Mouse (Mus musculus): ENCODE measurements around the gene Rnf180. TPM values are rescaled to one million over a fixed set of nuclear protein-coding genes. Genes with fewer than 3 reads are reported as not detected.
"Not testable (repeated sequence)": the region's sequence is repeated elsewhere in the genome, so short reads cannot be mapped to it uniquely, and the experiment has no call there.

The Rnf180 gene
- 18.7 and 21.7 TPM in 2 replicates for polyA plus RNA-seq (2012; rRNA removed)

DNA sequence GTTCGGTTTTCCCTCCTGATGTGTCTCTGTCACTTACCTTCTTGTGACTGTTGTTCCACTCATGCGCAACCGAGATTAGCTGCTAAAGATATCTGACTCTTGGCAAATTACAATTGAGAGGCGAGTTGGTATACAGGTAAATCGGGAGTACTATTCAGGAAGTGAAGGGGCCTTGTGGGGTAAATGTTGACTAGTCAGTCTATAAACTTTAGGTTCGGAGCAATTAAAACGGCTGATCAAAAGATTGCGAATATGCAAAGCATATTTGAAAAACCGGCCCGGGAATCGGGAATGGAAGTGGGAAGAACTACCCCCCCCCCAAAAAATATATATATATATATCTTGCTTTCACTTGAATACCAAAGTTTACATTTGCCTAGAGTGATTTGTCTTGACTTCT, at the start of gene Rnf180:
Rnf180 (minus strand) TSS at position 101 of the 400 bp plus-strand sequence.
- TF ChIP-seq CTCF (IDR thresholded peaks at IDR 0.05; ENCODE audit: borderline replicate concordance, extremely low read depth, insufficient read depth, insufficient read length), result no peak
- TF ChIP-seq POLR2A (IDR thresholded peaks at IDR 0.05; ENCODE audit: borderline replicate concordance, extremely low read depth, insufficient read depth, insufficient read length, poor library complexity, severe bottlenecking), result no peak

DNA sequence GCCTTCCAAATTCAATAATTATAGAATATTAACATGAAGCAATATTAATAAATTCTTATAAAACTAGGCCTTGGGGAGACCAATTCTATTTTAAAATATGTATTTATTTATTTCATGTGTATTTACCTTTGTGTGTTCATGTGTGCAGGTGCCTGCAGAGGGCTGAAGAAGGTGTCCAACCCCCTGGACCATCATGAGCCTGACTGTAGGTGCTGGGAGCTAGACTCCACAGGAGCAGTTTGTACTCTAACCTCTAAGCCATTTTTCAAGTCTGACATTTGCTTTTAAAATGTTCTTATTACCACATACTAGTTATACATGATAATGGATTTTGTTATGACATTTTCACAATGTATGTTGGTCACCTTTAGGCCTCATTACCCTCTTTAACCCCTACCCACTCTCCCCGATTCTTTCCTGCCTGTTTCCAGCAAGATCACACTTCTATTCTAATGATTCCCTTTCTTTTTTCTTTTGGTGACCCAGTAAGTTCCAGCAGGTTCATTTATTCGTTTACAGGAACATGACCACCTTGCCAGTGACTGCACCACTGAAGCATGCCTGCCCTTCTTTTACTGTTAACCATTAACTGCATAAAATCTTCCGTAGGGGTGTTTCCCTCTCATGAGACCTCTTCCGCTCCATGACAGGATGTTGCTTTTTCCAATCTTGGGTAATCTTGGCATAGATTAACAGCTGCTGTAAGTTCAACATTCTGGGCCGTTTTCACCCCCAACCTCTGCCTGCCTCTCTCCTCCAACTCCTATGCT, 36.8 kb upstream of the Rnf180 start:
- TF ChIP-seq CTCF (IDR thresholded peaks at IDR 0.05; ENCODE audit: borderline replicate concordance, extremely low read depth, insufficient read depth, insufficient read length), result no peak
- TF ChIP-seq POLR2A (IDR thresholded peaks at IDR 0.05; ENCODE audit: borderline replicate concordance, extremely low read depth, insufficient read depth, insufficient read length, poor library complexity, severe bottlenecking), result no peak
- no peak for DNase-seq (ENCODE audit: low read depth)

More for the DNA sequence above, at the start of gene Rnf180:
- DNase-seq (ENCODE audit: low read depth), result no peak

DNA sequence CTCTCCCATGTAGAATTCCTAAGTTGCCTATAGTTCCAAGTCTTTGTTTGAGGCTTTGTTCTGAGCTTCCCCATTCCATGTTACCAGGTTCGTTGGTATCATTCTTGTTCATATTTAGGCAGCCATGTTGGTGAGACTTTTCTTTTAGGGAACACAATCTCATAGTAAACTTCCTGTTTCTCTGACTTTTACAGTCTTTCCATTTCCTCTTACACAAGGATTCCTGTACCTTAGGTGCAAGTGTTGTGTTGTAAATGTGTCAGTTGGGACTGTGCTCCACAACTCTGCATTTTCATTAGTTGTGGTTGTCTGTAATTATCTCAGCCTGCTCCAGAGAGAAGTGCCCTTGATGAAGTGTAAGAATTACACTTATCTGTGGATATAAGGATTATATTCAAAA, 32.3 kb upstream of the Rnf180 start:
- TF ChIP-seq POLR2A (IDR thresholded peaks at IDR 0.05; ENCODE audit: borderline replicate concordance, extremely low read depth, insufficient read depth, insufficient read length, poor library complexity, severe bottlenecking), result no peak
- no peak for TF ChIP-seq CTCF (IDR thresholded peaks at IDR 0.05; ENCODE audit: borderline replicate concordance, extremely low read depth, insufficient read depth, insufficient read length)
- no peak for DNase-seq (ENCODE audit: low read depth)

DNA sequence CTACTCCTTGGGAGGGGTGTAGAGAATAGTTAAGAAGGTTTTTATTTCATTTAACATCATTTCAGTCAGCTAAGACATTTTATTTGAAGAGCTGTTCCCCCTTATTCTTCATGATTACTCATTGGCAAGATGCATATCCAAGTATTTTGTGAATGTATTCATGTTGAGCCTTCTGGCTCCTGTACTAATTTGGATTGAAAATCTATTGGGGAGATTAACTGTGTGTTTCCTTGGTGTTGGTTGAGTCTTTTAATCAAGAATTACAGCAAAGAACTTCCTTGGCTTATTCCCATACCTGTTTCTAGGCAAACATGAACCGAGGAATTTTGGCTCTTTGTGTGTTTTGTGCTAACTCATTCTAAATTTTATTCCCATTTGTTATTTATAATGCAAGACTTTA, 22.3 kb upstream of the Rnf180 start:
- no peak for TF ChIP-seq POLR2A (IDR thresholded peaks at IDR 0.05; ENCODE audit: borderline replicate concordance, extremely low read depth, insufficient read depth, insufficient read length, poor library complexity, severe bottlenecking)
- TF ChIP-seq CTCF (IDR thresholded peaks at IDR 0.05; ENCODE audit: borderline replicate concordance, extremely low read depth, insufficient read depth, insufficient read length), result no peak
- peak; percentile 60 for DNase-seq (ENCODE audit: low read depth)

DNA sequence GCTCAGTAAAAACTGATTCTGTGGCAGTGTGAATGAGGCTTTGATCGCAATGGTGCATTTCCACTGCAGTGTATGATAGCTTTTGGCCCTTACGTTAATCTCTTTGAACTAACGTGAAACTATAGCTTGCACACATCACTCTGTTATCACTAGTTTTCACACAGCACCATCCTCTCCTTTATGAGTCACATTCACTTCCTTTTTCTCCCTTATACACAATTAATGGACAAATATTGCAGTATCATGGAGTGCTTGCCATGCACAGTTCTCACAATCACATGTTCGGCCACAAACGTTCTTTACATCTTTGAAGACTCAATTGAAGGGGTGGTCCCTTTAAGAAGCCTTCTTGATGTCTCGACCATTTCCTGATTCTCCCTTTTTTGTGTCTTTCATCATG, 21.4 kb upstream of the Rnf180 start:
- TF ChIP-seq CTCF (IDR thresholded peaks at IDR 0.05; ENCODE audit: borderline replicate concordance, extremely low read depth, insufficient read depth, insufficient read length) (no peak), POLR2A (IDR thresholded peaks at IDR 0.05; ENCODE audit: borderline replicate concordance, extremely low read depth, insufficient read depth, insufficient read length, poor library complexity, severe bottlenecking) (no peak)
- DNase-seq (ENCODE audit: low read depth), result no peak

DNA sequence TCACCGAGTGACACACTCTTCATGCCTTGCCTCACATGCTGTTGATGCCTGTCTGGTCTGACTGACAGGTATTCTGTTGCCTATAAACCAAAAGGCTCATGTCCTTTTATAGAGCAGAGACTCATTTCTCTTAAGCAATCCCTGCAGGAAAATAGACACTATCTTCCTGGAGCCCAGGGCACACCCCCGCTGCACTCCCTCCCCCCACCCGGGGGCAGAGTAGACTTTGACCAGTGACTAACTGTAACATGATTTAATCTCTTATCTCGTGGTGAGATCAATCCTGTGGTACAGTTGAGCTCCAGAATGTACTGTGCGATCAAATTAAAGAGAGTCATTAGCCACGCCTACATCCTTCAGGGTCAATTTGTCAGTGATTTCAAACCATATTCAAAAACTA, 18.1 kb upstream of the Rnf180 start:
- TF ChIP-seq POLR2A (IDR thresholded peaks at IDR 0.05; ENCODE audit: borderline replicate concordance, extremely low read depth, insufficient read depth, insufficient read length, poor library complexity, severe bottlenecking) (no peak), CTCF (IDR thresholded peaks at IDR 0.05; ENCODE audit: borderline replicate concordance, extremely low read depth, insufficient read depth, insufficient read length) (no peak)
- no peak for DNase-seq (ENCODE audit: low read depth)

DNA sequence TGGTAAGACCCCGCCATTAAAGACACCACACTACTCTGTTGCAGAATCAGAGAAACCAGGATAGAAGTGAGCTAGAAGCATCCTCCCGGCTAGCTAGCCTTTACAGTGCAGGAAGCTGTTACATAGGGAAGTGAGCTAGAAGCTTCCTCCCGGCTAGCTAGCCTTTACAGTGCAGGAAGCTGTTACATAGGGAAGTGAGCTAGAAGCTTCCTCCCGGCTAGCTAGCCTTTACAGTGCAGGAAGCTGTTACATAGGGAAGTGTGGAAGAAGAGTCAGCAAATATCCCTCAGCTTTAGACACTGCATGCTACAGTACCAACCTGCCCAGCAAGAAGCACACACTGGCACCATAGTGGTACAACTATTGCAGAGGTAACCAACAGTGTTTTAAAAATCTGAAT, 15.9 kb upstream of the Rnf180 start:
- not testable (repeated sequence) for DNase-seq (ENCODE audit: low read depth)

DNA sequence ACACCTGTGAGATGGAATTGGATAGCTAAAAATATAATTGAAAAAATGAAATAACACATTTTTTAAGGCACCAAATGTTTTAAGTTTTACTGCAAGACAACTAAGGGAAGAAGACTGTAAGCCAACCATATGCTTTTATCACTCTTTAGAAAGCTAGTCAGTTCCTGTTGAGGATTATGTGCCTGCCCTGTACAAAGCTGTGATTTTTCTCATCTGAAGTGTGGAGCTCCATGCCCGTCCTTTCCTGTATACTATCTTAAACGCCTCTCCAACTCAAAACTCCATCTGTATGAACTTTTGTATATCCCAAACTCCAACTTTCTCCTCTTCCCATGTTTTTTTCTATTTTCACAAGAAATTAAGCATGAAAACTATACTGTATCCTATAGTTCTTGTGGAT, 10.9 kb upstream of the Rnf180 start:
- DNase-seq (ENCODE audit: low read depth), result no peak
- no peak for TF ChIP-seq POLR2A (IDR thresholded peaks at IDR 0.05; ENCODE audit: borderline replicate concordance, extremely low read depth, insufficient read depth, insufficient read length, poor library complexity, severe bottlenecking)
- TF ChIP-seq CTCF (IDR thresholded peaks at IDR 0.05; ENCODE audit: borderline replicate concordance, extremely low read depth, insufficient read depth, insufficient read length), result no peak

DNA sequence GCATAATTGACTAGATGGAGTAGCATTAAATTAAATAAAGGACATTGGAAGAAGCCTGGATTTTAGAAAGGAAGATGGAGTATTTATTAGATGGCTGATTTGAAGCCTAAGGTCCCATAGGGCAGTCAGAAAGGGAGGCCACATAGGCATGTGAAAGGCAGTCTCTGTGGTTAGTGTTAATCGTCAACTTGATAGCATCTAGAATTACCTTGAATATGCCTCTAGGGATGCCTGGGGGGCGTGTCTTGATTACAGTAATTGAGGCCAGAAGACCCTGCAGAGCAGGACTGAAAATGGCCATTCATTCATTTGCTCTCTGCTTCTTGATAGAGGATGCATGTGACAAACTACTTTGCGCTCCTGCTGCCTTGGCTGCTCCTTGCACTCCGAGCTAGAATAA, 9.4 kb upstream of the Rnf180 start:
- TF ChIP-seq CTCF (IDR thresholded peaks at IDR 0.05; ENCODE audit: borderline replicate concordance, extremely low read depth, insufficient read depth, insufficient read length), result no peak
- no peak for TF ChIP-seq POLR2A (IDR thresholded peaks at IDR 0.05; ENCODE audit: borderline replicate concordance, extremely low read depth, insufficient read depth, insufficient read length, poor library complexity, severe bottlenecking)
- DNase-seq (ENCODE audit: low read depth), result no peak

DNA sequence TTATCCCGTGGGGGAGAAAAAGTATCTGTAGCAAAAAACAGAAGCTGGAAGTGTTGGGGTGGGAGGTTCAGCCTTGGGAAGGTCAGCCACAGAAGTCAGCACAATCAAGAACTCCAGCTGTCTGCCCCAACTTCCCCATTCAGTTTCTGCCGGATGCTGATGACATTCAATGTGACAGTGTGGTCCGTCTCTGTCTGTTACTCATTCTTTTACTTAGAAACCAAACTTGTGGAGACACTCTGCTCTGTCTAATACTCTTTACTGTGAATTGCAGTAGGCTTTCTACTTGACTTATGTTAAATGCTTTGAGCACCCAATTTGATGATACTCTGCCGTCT, 5.4 kb upstream of the Rnf180 start:
- TF ChIP-seq CTCF (IDR thresholded peaks at IDR 0.05; ENCODE audit: borderline replicate concordance, extremely low read depth, insufficient read depth, insufficient read length), result no peak
- no peak for TF ChIP-seq POLR2A (IDR thresholded peaks at IDR 0.05; ENCODE audit: borderline replicate concordance, extremely low read depth, insufficient read depth, insufficient read length, poor library complexity, severe bottlenecking)
- no peak for DNase-seq (ENCODE audit: low read depth)

DNA sequence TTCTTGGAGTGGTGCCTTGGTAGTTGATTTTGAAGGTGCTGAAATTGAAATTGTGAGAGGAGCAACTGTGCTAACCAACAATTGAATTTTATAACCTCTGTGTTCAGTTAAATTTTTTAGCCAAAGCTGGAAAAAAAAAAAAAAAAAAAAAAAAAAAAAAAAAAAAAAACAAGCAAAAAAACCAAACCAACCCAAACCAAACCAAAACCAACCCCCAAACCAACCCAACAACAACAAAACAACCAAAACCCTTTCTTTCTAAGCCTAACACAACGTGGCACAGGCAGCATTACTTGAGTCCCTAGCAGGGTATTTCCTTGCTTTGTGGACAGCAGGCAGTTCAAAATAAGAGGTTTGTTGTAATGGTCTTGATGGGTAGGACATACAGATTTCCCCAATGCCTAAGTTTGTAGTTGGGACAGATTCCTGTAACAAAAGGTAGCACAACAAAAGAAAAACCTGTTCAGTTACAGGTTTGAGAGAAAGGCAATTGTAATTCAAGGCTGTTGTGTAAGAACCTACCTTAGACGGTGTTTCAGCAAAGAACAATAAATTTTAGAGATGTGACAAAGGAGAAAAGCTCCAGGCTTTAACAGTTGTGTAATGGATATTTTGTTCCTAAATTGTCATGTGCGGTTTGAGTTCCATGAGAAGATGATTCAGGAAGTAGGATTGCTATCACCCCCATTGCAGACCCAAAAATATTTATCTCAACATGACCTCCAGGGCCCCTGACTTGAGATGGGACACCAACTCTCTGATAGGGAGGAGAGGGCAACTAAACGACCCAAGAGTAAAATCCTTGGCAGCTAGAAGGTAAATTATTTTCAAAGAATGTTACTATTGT, 4.8 kb upstream of the Rnf180 start:
- no peak for DNase-seq (ENCODE audit: low read depth)
- TF ChIP-seq POLR2A (IDR thresholded peaks at IDR 0.05; ENCODE audit: borderline replicate concordance, extremely low read depth, insufficient read depth, insufficient read length, poor library complexity, severe bottlenecking) (no peak), CTCF (IDR thresholded peaks at IDR 0.05; ENCODE audit: borderline replicate concordance, extremely low read depth, insufficient read depth, insufficient read length) (no peak)
